13 mouse cellular contexts compared by ENCODE assay signal in genomic region chr10:8878824-8879223, GRCm38 (mm10). TPM values are rescaled to one million over a fixed set of nuclear protein-coding genes. Genes with fewer than 3 reads are reported as not detected.
DNase-seq lines count a peak whose midpoint lies in the region; ATAC-seq and TF ChIP-seq lines count a peak whose summit lies in the region.
"Had no signal": no experiment of that assay in that cellular context is flagged by ENCODE, and none has a peak within 500 bp of the region (broad histone marks: within the 10 kb centered on the region; RNA-seq: fewer than 3 reads in every experiment).

No protein-coding gene starts in this region.

- TF ChIP-seq CTCF in heart, adult 2 months (IDR thresholded peaks at IDR 0.05): no peak
- TF ChIP-seq CTCF in lung, adult 2 months (IDR thresholded peaks at IDR 0.05; ENCODE audit: insufficient read depth, low read length): no peak
- TF ChIP-seq CTCF in midbrain, postnatal 0 days (IDR thresholded peaks at IDR 0.05): no peak

- peaks cover 9% of the 10 kb centered on the region for H3K79me2 ChIP-seq in heart, adult 2 months (replicated peaks; ENCODE audit: control insufficient read depth, insufficient read depth, low read length)

- no peaks in the 10 kb centered on the region for H3K27me3 ChIP-seq in heart, adult 2 months (ENCODE audit: control insufficient read depth, insufficient read depth, low read length)
- no peaks in the 10 kb centered on the region for H3K27me3 ChIP-seq in liver, embryonic 12.5 days (replicated peaks)
- no peaks in the 10 kb centered on the region for H3K27me3 ChIP-seq in stomach, embryonic 14.5 days (ENCODE audit: control insufficient read depth, insufficient read depth, low read length)
- H3K27me3 ChIP-seq in midbrain, postnatal 0 days (ENCODE audit: insufficient read depth, low read length): no peaks in the 10 kb centered on the region

- peaks cover 14% of the 10 kb centered on the region for H3K36me3 ChIP-seq in heart, adult 2 months (ENCODE audit: control insufficient read depth, insufficient read depth, low read length)
- no peaks in the 10 kb centered on the region for H3K36me3 ChIP-seq in liver, embryonic 12.5 days
- H3K36me3 ChIP-seq in stomach, embryonic 14.5 days (ENCODE audit: control insufficient read depth, insufficient read depth, low read length): no peaks in the 10 kb centered on the region
- no peaks in the 10 kb centered on the region for H3K36me3 ChIP-seq in midbrain, postnatal 0 days (ENCODE audit: insufficient read depth, low read length)

- WGBS in heart, adult 2 months: 39% methylated on average over 9 of the region's 9 CpGs
- WGBS in lung, adult 2 months: 36% methylated on average over 9 of the region's 9 CpGs
- 14% methylated on average over 9 of the region's 9 CpGs for WGBS in liver, embryonic 12.5 days (ENCODE audit: insufficient replicate concordance)
- WGBS in stomach, embryonic 14.5 days: 36% methylated on average over 9 of the region's 9 CpGs
- 54% methylated on average over 9 of the region's 9 CpGs for WGBS in midbrain, postnatal 0 days

- no peak for TF ChIP-seq EP300 in heart, adult 2 months (IDR thresholded peaks at IDR 0.05; ENCODE audit: insufficient read depth, low read depth, low read length)

- 0 out of 2 replicates have a peak, but pooled peaks have one; percentile 37 for ATAC-seq in liver, embryonic 12.5 days
- 0 out of 2 replicates have a peak, but pooled peaks have one; percentile 33 for ATAC-seq in stomach, embryonic 14.5 days (ENCODE audit: insufficient number of reproducible peaks, insufficient read depth, low FRiP score, low read depth)
- ATAC-seq in midbrain, postnatal 0 days (ENCODE audit: low FRiP score): no peak
- ATAC-seq: activated CD4-positive, CD25-positive, alpha-beta regulatory T cell, adult 4 months; forebrain, embryonic 16.5 days had no signal

- H3K9ac ChIP-seq in heart, adult 2 months (ENCODE audit: low read depth, low read length): no peak overlapping the region
- no peak overlapping the region for H3K9ac ChIP-seq in liver, embryonic 12.5 days
- H3K9ac ChIP-seq in stomach, embryonic 14.5 days (replicated peaks; ENCODE audit: low read depth, low read length): no peak overlapping the region
- no peak overlapping the region for H3K9ac ChIP-seq in midbrain, postnatal 0 days (replicated peaks; ENCODE audit: low read length, poor library complexity, severe bottlenecking)

- no peak overlapping the region for H3K4me3 ChIP-seq in heart, adult 2 months
- peak overlapping the region; percentile 15 for H3K4me3 ChIP-seq in lung, adult 2 months (replicated peaks; ENCODE audit: extremely low read depth, low read depth, low read length)
- peak overlapping the region; percentile 9; the same call in 1 of the 2 replicates for H3K4me3 ChIP-seq in liver, embryonic 12.5 days
- no peak overlapping the region for H3K4me3 ChIP-seq in stomach, embryonic 14.5 days (ENCODE audit: low read depth, low read length)
- H3K4me3 ChIP-seq in midbrain, postnatal 0 days (ENCODE audit: low read depth, low read length): no peak overlapping the region

- peak; percentile 90 for DNase-seq in heart, adult 11 months
- DNase-seq in heart, adult 2 months: no peak
- DNase-seq in lung, adult 2 months: no peak
- no peak for DNase-seq in lung, postnatal 14 days
- no peak for DNase-seq in urinary bladder, adult 2 months (ENCODE audit: low spot score)
- DNase-seq in midbrain, postnatal 0 days (ENCODE audit: low spot score): no peak
- DNase-seq: cerebellum, adult 9-11 months; gastrocnemius, postnatal 25 days had no signal

- H3K9me3 ChIP-seq in liver, embryonic 12.5 days (replicated peaks): no peaks in the 10 kb centered on the region
- no peaks in the 10 kb centered on the region for H3K9me3 ChIP-seq in stomach, embryonic 14.5 days (ENCODE audit: control insufficient read depth, low read depth, low read length)
- H3K9me3 ChIP-seq in midbrain, postnatal 0 days (ENCODE audit: low read length): no peaks in the 10 kb centered on the region

- H3K27ac ChIP-seq in heart, adult 2 months: no peak overlapping the region
- no peak overlapping the region for H3K27ac ChIP-seq in liver, embryonic 12.5 days
- H3K27ac ChIP-seq in stomach, embryonic 14.5 days (ENCODE audit: low read length): no peak overlapping the region
- H3K27ac ChIP-seq in midbrain, postnatal 0 days (ENCODE audit: low read depth, low read length): no peak overlapping the region

- TF ChIP-seq POLR2A in heart, adult 2 months (IDR thresholded peaks at IDR 0.05; ENCODE audit: insufficient read depth, low read depth, low read length): no peak
- no peak for TF ChIP-seq POLR2A in lung, adult 2 months (IDR thresholded peaks at IDR 0.05; ENCODE audit: borderline replicate concordance, extremely low read depth, low read depth, low read length)

- peaks cover 18% of the 10 kb centered on the region for H3K4me1 ChIP-seq in heart, adult 2 months (ENCODE audit: control insufficient read depth, insufficient read depth, low read length)
- H3K4me1 ChIP-seq in lung, adult 2 months (ENCODE audit: control insufficient read depth, insufficient read depth, low read length): peaks cover 32% of the 10 kb centered on the region
- H3K4me1 ChIP-seq in liver, embryonic 12.5 days: peaks cover 31% of the 10 kb centered on the region
- peaks cover 14% of the 10 kb centered on the region for H3K4me1 ChIP-seq in stomach, embryonic 14.5 days (ENCODE audit: control insufficient read depth, insufficient read depth, low read length)
- H3K4me1 ChIP-seq in midbrain, postnatal 0 days (ENCODE audit: insufficient read depth, low read length): no peaks in the 10 kb centered on the region

- intact Hi-C loops in heart, adult 2 months (cut with DNase I): no loop called here

- H3K4me2 ChIP-seq in liver, embryonic 12.5 days: peak overlapping the region; percentile 48
- peak overlapping the region; percentile 21; the same call in 1 of the 2 replicates for H3K4me2 ChIP-seq in stomach, embryonic 14.5 days (replicated peaks; ENCODE audit: low read depth, low read length)
- no peak overlapping the region for H3K4me2 ChIP-seq in midbrain, postnatal 0 days (ENCODE audit: low read depth, low read length, poor library complexity, severe bottlenecking)

RNA-seq across cellular contexts. Expression of gene Sash1, which starts 7.0 kb away (rescaled TPM):
- 10 to 100 TPM; 22.1 to 32.8 TPM for total RNA-seq in heart, adult 2 months (2021)
- 10.0 and 15.9 TPM in 2 replicates for polyA plus RNA-seq in heart, adult 2 months (2012; rRNA removed)
- 34.9 and 38.6 TPM in 2 replicates for polyA plus RNA-seq in lung, adult 2 months (2012; rRNA removed)
- 1.1 and 1.2 TPM in 2 replicates for polyA plus RNA-seq in liver, embryonic 12.5 days (2016; fragmentation: Nextera tagmentation; extraction: Ambion mirVana)
- polyA plus RNA-seq in stomach, embryonic 14.5 days (2014; fragmentation: Nextera tagmentation; extraction: Ambion mirVana): 9.3 and 9.7 TPM in 2 replicates
- 30.4 and 33.1 TPM in 2 replicates for polyA plus RNA-seq in urinary bladder, adult 2 months (2012; rRNA removed)
- 47.4 and 64.1 TPM in 2 replicates for total RNA-seq in midbrain, postnatal 0 days (2014; rRNA removed)
- polyA plus RNA-seq in midbrain, postnatal 0 days (2015; fragmentation: Nextera tagmentation; extraction: Ambion mirVana): 4.0 and 5.0 TPM in 2 replicates
- total RNA-seq: MEL had no signal

Comparison
In these comparisons a context has a peak if more than half of its experiments do, and no peak if none do; other contexts are left out.
1. H3K4me3 ChIP-seq: peak in lung, adult 2 months (single experiment) and liver, embryonic 12.5 days (single experiment); none in heart, adult 2 months (single experiment), stomach, embryonic 14.5 days (single experiment) and midbrain, postnatal 0 days (single experiment).